Mouse (Mus musculus) liver, embryonic 12.5 days (tissue): ENCODE results near the gene Fras1. TPM values are rescaled to one million over a fixed set of nuclear protein-coding genes. Genes with fewer than 3 reads are reported as not detected.
A peak's percentile ranks its signal among the peaks of the same experiment; 100 is the strongest.

Experiments
- ATAC-seq: fragments of 200-750 bp; cut with Nextera tagmentation; 2 replicates; pipeline ENCODE4 v1.8.0; 2017; ENCODE audit warnings: moderate number of reproducible peaks, mild to moderate bottlenecking, moderate library complexity
- H3K27ac ChIP-seq: fragments of 300-500 bp; sonication (generic); 2 replicates; pipeline ENCODE4 v1.5.1; 2016; ENCODE audit warnings: mild to moderate bottlenecking
- H3K27me3 ChIP-seq: fragments of 300-500 bp; sonication (generic); replicated peaks from 2 replicates; pipeline ENCODE4 v1.6.1; 2016; ENCODE audit warnings: mild to moderate bottlenecking, moderate library complexity
- H3K36me3 ChIP-seq: fragments of 300-500 bp; sonication (generic); 2 replicates; pipeline ENCODE4 v1.6.1; 2016; ENCODE audit warnings: mild to moderate bottlenecking, moderate library complexity
- H3K4me1 ChIP-seq: fragments of 300-500 bp; sonication (generic); 2 replicates; pipeline ENCODE4 v1.6.1; 2016
- H3K4me2 ChIP-seq: fragments of 300-500 bp; sonication (generic); 2 replicates; pipeline ENCODE4 v1.6.1; 2016; ENCODE audit warnings: mild to moderate bottlenecking, moderate library complexity
- H3K4me3 ChIP-seq: fragments of 300-500 bp; sonication (generic); 2 replicates; pipeline ENCODE4 v1.5.1; 2016; ENCODE audit warnings: mild to moderate bottlenecking, moderate library complexity
- H3K9ac ChIP-seq: fragments of 300-500 bp; sonication (generic); 2 replicates; pipeline ENCODE4 v1.6.1; 2016; ENCODE audit warnings: mild to moderate bottlenecking, moderate library complexity
- H3K9me3 ChIP-seq: fragments of 300-500 bp; sonication (generic); replicated peaks from 2 replicates; pipeline ENCODE4 v1.6.1; 2016; ENCODE audit warnings: mild to moderate bottlenecking, moderate library complexity
- WGBS: fragments of 180-500 bp; shearing (Covaris S2); methylation state at CpG from one replicate; pipeline ENCODE4 v1.1.7; 2016; ENCODE audit not compliant: insufficient replicate concordance; 5-methylcytosine and 5-hydroxymethylcytosine counted together
- polyA plus RNA-seq: library from polyadenylated mRNA; unstranded; fragments of >200 nt; fragmentation: Nextera tagmentation; extraction: Ambion mirVana; gene quantifications from 2 replicates; pipeline ENCODE4 v1.2.1, GENCODE M21; 2016

Fras1 gene
- polyA plus RNA-seq, 1 experiment from 2014 or later, result 3.0 TPM

DNA sequence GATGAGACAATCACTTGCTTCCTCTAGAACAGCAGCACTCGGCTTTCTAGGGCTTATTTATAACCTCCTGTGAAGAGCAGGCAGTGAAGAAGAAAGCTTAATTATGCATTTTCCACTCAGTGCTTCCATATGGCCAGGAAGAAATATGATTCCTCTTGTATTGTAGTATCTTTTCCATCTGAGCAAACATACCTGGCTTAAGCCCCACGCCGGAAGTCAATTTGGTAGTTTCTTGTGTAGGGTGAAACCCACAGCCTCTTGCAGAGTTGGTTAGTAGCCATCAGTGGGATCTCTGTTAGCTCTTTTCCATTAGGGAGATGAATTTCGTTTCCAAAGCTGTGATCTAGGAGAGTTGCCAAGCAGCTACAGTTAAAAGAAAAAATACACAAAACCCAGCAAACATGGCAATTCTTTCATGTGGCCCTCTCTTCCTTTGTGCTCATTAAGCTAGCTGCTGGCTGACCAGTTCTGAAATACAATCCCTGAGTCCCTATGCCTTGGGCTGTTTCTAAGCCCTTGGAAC, 83.7 kb downstream of the Fras1 start:
- Histone ChIP-seq H3K9me3 (no peaks in the 10 kb centered on the region), H3K4me1 (0 out of 2 replicates have a peak, but pooled peaks cover 11% of the 10 kb centered on the region), H3K9ac (no peak overlapping the region), H3K27me3 (no peaks in the 10 kb centered on the region), H3K27ac (no peak overlapping the region), H3K36me3 (no peaks in the 10 kb centered on the region), H3K4me3 (no peak overlapping the region), H3K4me2 (no peak overlapping the region)
- ATAC-seq, result no peak
- WGBS, result 58% methylated on average over 4 of the region's 4 CpGs

GRCm38 (mm10) chr5:96459605-96460004, 85.8 kb downstream of the Fras1 start:
- ATAC-seq, result peak; percentile 93
- H3K27me3 ChIP-seq, result no peaks in the 10 kb centered on the region
- peak overlapping the region; percentile 29 for H3K4me2 ChIP-seq
- H3K4me3 ChIP-seq, result no peak overlapping the region
- no peak overlapping the region for H3K9ac ChIP-seq
- 49% methylated on average over 4 of the region's 4 CpGs for WGBS
- H3K9me3 ChIP-seq, result no peaks in the 10 kb centered on the region
- no peaks in the 10 kb centered on the region for H3K36me3 ChIP-seq
- H3K4me1 ChIP-seq, result 0 out of 2 replicates have a peak, but pooled peaks cover 11% of the 10 kb centered on the region
- H3K27ac ChIP-seq, result no peak overlapping the region

DNA sequence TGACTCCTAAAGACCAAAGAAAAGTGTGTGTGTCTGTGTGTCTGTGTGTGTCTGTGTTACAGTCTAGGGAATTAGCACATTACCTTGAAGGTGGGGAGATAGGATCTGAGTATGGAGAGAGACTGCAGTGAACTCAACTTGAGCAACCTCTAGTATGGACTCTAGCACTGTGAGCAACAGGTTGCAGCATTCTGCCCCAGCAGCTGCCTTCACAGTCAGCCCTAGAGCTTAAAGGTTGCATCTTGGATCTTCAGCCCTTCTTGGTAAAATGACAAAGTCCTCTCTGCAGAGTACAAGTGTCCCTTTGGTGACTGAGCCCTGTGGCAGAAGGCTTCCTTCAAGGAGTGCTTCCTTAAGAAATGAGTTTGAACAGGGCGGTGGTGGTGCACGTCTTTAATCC, 88.4 kb downstream of the Fras1 start:
- Histone ChIP-seq H3K4me1 (0 out of 2 replicates have a peak, but pooled peaks cover 11% of the 10 kb centered on the region), H3K4me3 (no peak overlapping the region), H3K9ac (no peak overlapping the region), H3K4me2 (no peak overlapping the region), H3K9me3 (no peaks in the 10 kb centered on the region), H3K27me3 (no peaks in the 10 kb centered on the region), H3K27ac (no peak overlapping the region), H3K36me3 (no peaks in the 10 kb centered on the region)
- WGBS, result 77% methylated on average over 2 of the region's 2 CpGs
- ATAC-seq, result no peak

GRCm38 (mm10) chr5:96466461-96466860, 92.7 kb downstream of the Fras1 start:
- Histone ChIP-seq H3K4me1 (no peaks in the 10 kb centered on the region), H3K9ac (no peak overlapping the region), H3K27me3 (no peaks in the 10 kb centered on the region), H3K4me3 (no peak overlapping the region), H3K4me2 (no peak overlapping the region), H3K36me3 (no peaks in the 10 kb centered on the region), H3K27ac (no peak overlapping the region), H3K9me3 (no peaks in the 10 kb centered on the region)
- ATAC-seq, result no peak
- 44% methylated on average over 7 of the region's 7 CpGs for WGBS

- Histone ChIP-seq H3K9me3 (no peaks in the 10 kb centered on the region), H3K4me1 (no peaks in the 10 kb centered on the region)
- 38% methylated on average over 3 of the region's 3 CpGs for WGBS
Observed at GRCm38 (mm10) chr5:96471995-96472394, 98.2 kb downstream of the Fras1 start.

GRCm38 (mm10) chr5:96475488-96475887, 101.7 kb downstream of the Fras1 start:
- 43% methylated on average over 3 of the region's 3 CpGs for WGBS
- no peak for ATAC-seq

More at GRCm38 (mm10) chr5:96471995-96472394, 98.2 kb downstream of the Fras1 start:
- no peaks in the 10 kb centered on the region for H3K36me3 ChIP-seq
- H3K27ac ChIP-seq, result no peak overlapping the region
- no peak overlapping the region for H3K4me3 ChIP-seq
- no peak overlapping the region for H3K4me2 ChIP-seq
- no peaks in the 10 kb centered on the region for H3K27me3 ChIP-seq
- ATAC-seq, result no peak
- no peak overlapping the region for H3K9ac ChIP-seq

GRCm38 (mm10) chr5:96479003-96479402, 105.2 kb downstream of the Fras1 start:
- Histone ChIP-seq H3K4me1 (no peaks in the 10 kb centered on the region), H3K9me3 (no peaks in the 10 kb centered on the region), H3K4me2 (no peak overlapping the region), H3K36me3 (no peaks in the 10 kb centered on the region), H3K4me3 (no peak overlapping the region), H3K27me3 (no peaks in the 10 kb centered on the region), H3K27ac (no peak overlapping the region), H3K9ac (no peak overlapping the region)
- no peak for ATAC-seq

More at GRCm38 (mm10) chr5:96475488-96475887, 101.7 kb downstream of the Fras1 start:
- Histone ChIP-seq H3K4me3 (no peak overlapping the region), H3K4me1 (no peaks in the 10 kb centered on the region), H3K9me3 (no peaks in the 10 kb centered on the region), H3K27ac (no peak overlapping the region), H3K4me2 (no peak overlapping the region), H3K36me3 (no peaks in the 10 kb centered on the region), H3K9ac (no peak overlapping the region), H3K27me3 (no peaks in the 10 kb centered on the region)

DNA sequence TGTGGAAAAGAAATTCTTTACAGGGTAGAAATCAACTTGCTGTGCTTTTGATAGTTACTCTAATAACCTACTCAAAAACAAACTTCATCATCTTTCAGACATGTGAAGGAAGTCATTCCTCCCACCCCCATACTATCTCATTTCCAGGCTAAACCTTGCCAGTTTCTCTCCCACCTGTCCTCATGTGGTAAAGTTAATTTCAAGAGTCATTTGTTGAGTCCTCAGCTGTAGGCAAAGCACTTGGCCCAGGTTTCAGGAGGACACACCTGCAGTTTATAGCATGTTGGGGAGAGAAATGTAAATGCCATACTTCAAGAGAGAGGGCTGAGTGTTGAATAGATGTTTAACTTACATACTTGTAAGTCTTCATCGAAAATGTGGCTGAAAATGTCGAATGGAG, 107.4 kb downstream of the Fras1 start:
- Histone ChIP-seq H3K9ac (no peak overlapping the region), H3K4me1 (no peaks in the 10 kb centered on the region), H3K27ac (no peak overlapping the region), H3K9me3 (no peaks in the 10 kb centered on the region), H3K27me3 (no peaks in the 10 kb centered on the region), H3K4me2 (no peak overlapping the region), H3K4me3 (no peak overlapping the region), H3K36me3 (no peaks in the 10 kb centered on the region)
- WGBS, result 53% methylated on average over 2 of the region's 2 CpGs
- ATAC-seq, result no peak

GRCm38 (mm10) chr5:96482054-96482453, 108.3 kb downstream of the Fras1 start:
- Histone ChIP-seq H3K27me3 (no peaks in the 10 kb centered on the region), H3K4me3 (no peak overlapping the region), H3K4me1 (no peaks in the 10 kb centered on the region), H3K36me3 (no peaks in the 10 kb centered on the region), H3K4me2 (no peak overlapping the region), H3K9me3 (no peaks in the 10 kb centered on the region), H3K27ac (no peak overlapping the region), H3K9ac (no peak overlapping the region)
- WGBS, result 53% methylated on average over 4 of the region's 4 CpGs
- no peak for ATAC-seq

DNA sequence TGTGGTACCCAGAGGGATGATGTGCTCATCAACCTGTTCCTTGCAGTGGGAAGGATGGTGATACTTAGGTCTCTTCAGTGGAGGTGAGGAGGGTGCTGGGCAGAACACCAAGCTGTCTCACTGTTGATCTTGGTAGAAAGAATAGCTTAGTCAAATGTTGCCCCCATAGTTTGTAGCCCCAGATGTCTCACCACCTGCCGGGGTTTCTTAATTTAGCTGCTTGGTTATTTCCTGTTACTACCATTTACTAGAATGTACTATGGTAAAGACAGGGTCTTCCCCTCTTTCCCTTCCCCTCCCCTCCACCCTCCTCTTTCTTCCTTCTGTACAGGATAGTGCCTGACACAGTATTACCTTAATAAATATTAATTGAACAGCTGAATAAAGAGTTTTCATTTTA, 118.7 kb downstream of the Fras1 start:
- Histone ChIP-seq H3K4me1 (no peaks in the 10 kb centered on the region), H3K9ac (no peak overlapping the region), H3K27me3 (no peaks in the 10 kb centered on the region), H3K36me3 (no peaks in the 10 kb centered on the region), H3K4me3 (no peak overlapping the region), H3K9me3 (no peaks in the 10 kb centered on the region), H3K4me2 (no peak overlapping the region), H3K27ac (no peak overlapping the region)
- no peak for ATAC-seq
- WGBS, result 73% methylated on average over 1 of the region's 1 CpGs

GRCm38 (mm10) chr5:96494502-96495292, 120.9 kb downstream of the Fras1 start:
- WGBS, result 68% methylated on average over 7 of the region's 7 CpGs
- Histone ChIP-seq H3K27ac (no peak overlapping the region), H3K4me1 (no peaks in the 10 kb centered on the region), H3K9ac (no peak overlapping the region), H3K9me3 (no peaks in the 10 kb centered on the region), H3K4me3 (no peak overlapping the region), H3K27me3 (no peaks in the 10 kb centered on the region), H3K4me2 (no peak overlapping the region), H3K36me3 (no peaks in the 10 kb centered on the region)
- no peak for ATAC-seq

- Histone ChIP-seq H3K9ac (no peak overlapping the region), H3K27ac (no peak overlapping the region), H3K4me2 (no peak overlapping the region), H3K27me3 (no peaks in the 10 kb centered on the region), H3K9me3 (no peaks in the 10 kb centered on the region), H3K36me3 (no peaks in the 10 kb centered on the region), H3K4me3 (no peak overlapping the region), H3K4me1 (no peaks in the 10 kb centered on the region)
- ATAC-seq, result no peak
- 39% methylated on average over 2 of the region's 2 CpGs for WGBS
Observed at GRCm38 (mm10) chr5:96498083-96498482, 124.3 kb downstream of the Fras1 start.
